Mouse (Mus musculus): ENCODE measurements around the gene Wnt6. TPM values are rescaled to one million over a fixed set of nuclear protein-coding genes. Genes with fewer than 3 reads are reported as not detected.

The Wnt6 gene
- polyA plus RNA-seq, 1 experiment from 2014 or later = 21.2 TPM

DNA sequence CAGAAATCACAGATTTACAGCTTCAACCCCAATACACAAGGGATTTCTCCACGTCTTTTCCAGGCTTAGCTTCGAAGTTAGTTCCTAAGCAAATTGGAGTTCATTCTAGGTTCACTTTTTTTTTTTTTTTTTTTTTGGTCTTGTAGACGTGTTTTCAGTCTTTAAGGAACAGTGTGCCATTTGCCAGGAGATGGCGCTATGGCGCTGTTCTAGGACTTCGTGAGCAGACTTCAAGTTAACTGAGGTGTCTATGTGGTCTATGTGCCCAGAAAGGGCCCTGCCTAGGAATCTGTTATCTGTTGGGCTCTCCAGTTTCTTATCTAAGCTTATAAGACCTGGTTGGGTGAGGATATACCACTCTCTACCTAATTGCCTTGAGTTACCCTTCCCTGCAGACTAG is 8.6 kb upstream of the Wnt6 start:
- H3K36me3 ChIP-seq (ENCODE audit: control insufficient read depth, insufficient read depth, low read length) = no peaks in the 10 kb centered on the region
- DNase-seq (ENCODE audit: low spot score) (peak; percentile 84), ATAC-seq (ENCODE audit: insufficient number of reproducible peaks, low FRiP score, low TSS enrichment, low read depth) (no peak)
- no peaks in the 10 kb centered on the region for H3K4me1 ChIP-seq (ENCODE audit: control insufficient read depth, insufficient read depth, low read length)
- WGBS = 5% methylated on average over 6 of the region's 6 CpGs
- H3K4me2 ChIP-seq (ENCODE audit: low read depth, severe bottlenecking) = no peak overlapping the region
- peaks cover under 1% of the 10 kb centered on the region; the same call in 1 of the 2 replicates for H3K27me3 ChIP-seq (ENCODE audit: control insufficient read depth, insufficient read depth, low read length)
- no peak overlapping the region for H3K9ac ChIP-seq (ENCODE audit: low read length)
- H3K27ac ChIP-seq (replicated peaks; ENCODE audit: low read depth, low read length) = no peak overlapping the region
- no peak overlapping the region for H3K4me3 ChIP-seq (ENCODE audit: low read depth, low read length)
- H3K9me3 ChIP-seq (ENCODE audit: control insufficient read depth, low read length) = no peaks in the 10 kb centered on the region

DNA sequence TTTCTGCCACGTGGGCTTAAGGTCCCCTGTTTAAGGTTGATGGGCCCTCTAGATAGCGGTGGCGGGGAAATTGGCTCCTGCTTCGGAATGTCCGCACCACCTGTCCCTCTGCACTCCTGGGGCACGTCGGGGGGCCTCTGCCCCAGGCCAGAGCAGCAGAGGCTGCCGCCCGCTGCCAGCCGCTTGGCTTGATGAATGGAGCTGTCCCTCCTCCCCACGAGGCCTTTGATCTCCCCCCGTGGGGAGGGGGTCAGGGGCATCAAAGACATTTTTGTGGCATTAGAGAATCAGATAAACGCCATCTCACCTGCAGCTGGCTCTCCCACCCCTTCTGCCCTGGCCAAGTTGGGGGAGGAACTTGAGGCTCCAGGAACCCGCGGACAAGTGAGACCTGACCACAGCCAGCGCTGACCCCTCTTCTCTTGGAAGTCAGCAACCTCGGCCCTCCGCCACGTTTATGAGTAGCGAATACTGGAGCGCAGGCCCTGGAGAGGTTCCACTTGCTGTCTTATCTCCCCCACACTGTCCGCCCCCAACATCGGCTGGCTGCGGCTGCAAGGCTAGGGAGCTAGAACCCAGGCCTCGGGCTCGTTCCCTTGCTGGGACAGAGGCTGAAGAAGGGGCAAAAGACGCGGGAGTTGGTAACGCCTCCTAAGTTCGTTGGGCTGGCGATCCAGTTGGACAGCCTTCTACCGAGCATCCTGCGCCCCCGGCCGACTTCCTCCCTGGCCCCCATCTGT is 795 bp upstream of the Wnt6 start:
- Histone ChIP-seq H3K27me3 (ENCODE audit: control insufficient read depth, insufficient read depth, low read length) (peaks cover 65% of the 10 kb centered on the region), H3K9me3 (ENCODE audit: control insufficient read depth, low read length) (no peaks in the 10 kb centered on the region), H3K4me2 (ENCODE audit: low read depth, severe bottlenecking) (peak overlapping the region; percentile 78), H3K4me3 (ENCODE audit: low read depth, low read length) (peak overlapping the region; percentile 36), H3K36me3 (ENCODE audit: control insufficient read depth, insufficient read depth, low read length) (no peaks in the 10 kb centered on the region), H3K27ac (replicated peaks; ENCODE audit: low read depth, low read length) (no peak overlapping the region), H3K4me1 (ENCODE audit: control insufficient read depth, insufficient read depth, low read length) (peaks cover 8% of the 10 kb centered on the region; the same call in 1 of the 2 replicates), H3K9ac (ENCODE audit: low read length) (no peak overlapping the region)
- ATAC-seq (ENCODE audit: insufficient number of reproducible peaks, low FRiP score, low TSS enrichment, low read depth) = peak; percentile 16; the same call in 1 of the 2 replicates
- WGBS = under 1% methylated on average over 35 of the region's 35 CpGs
- DNase-seq (ENCODE audit: low spot score) = peak; percentile 60

DNA sequence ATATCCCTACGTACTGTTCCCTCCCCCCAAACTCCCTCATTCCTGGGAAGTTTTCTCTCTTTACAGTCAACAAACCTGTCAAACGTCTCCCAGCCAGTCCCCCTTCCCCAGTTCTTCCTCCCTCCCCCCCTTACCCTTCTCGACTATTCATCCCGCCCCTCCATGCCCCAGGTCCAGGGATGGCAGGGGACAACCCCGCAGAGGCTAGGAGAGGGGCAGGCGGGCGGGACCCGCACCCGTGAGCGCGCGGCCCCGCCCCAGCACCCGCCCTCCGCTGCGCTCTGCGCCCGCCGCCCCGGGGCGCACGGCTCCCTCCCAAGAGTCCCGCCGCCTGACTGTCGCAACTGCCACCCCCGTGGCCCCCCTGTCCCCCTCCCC is 236 bp upstream of the Wnt6 start:
- DNase-seq (ENCODE audit: low spot score) (no peak), ATAC-seq (ENCODE audit: insufficient number of reproducible peaks, low FRiP score, low TSS enrichment, low read depth) (peak; percentile 52; the same call in 1 of the 2 replicates)
- Histone ChIP-seq H3K27me3 (ENCODE audit: control insufficient read depth, insufficient read depth, low read length) (peaks cover 65% of the 10 kb centered on the region), H3K36me3 (ENCODE audit: control insufficient read depth, insufficient read depth, low read length) (no peaks in the 10 kb centered on the region), H3K27ac (replicated peaks; ENCODE audit: low read depth, low read length) (no peak overlapping the region), H3K9me3 (ENCODE audit: control insufficient read depth, low read length) (no peaks in the 10 kb centered on the region), H3K9ac (ENCODE audit: low read length) (0 out of 2 replicates have a peak overlapping the region, but pooled peaks have one; percentile 4), H3K4me3 (ENCODE audit: low read depth, low read length) (peak overlapping the region; percentile 36), H3K4me2 (ENCODE audit: low read depth, severe bottlenecking) (peak overlapping the region; percentile 78), H3K4me1 (ENCODE audit: control insufficient read depth, insufficient read depth, low read length) (peaks cover 8% of the 10 kb centered on the region; the same call in 1 of the 2 replicates)
- 0% methylated on average over 9 of the region's 26 CpGs for WGBS

DNA sequence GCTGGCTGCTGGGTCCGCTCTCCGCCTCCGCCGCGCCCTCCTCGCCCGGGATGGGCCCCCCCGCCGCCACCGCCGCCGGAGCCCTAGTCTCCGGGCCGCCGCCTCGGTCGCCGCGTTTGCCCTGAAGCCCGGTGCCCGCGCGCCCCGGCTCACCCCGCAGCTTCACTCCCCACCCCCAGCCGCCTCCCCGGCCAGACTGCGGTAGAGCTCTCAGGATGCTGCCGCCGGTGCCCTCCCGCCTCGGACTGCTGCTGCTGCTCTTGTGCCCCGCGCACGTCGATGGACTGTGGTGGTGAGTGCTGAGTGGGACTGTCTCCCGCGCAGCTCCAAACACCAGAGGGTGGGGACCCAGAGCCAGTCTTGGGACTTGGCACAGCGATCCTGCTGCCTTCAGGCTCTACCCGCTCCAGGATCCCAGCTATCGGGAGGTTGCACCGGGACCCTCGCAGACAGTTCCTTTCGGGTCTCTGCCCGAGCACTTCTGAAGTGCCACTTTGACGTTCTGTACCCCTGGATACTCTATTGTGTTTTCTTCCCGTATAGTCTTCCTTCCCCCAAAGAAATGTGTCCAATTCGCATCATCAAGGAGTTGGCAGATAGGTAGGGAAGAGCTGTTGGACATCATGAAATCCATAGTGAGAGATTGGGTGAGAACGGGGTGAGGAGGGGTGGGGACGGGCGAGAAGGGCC is 384 bp downstream of the Wnt6 start:
- Histone ChIP-seq H3K4me2 (ENCODE audit: low read depth, severe bottlenecking) (peak overlapping the region; percentile 78), H3K27me3 (ENCODE audit: control insufficient read depth, insufficient read depth, low read length) (peaks cover 69% of the 10 kb centered on the region), H3K4me1 (ENCODE audit: control insufficient read depth, insufficient read depth, low read length) (peaks cover 8% of the 10 kb centered on the region; the same call in 1 of the 2 replicates), H3K9me3 (ENCODE audit: control insufficient read depth, low read length) (no peaks in the 10 kb centered on the region), H3K36me3 (ENCODE audit: control insufficient read depth, insufficient read depth, low read length) (no peaks in the 10 kb centered on the region), H3K27ac (replicated peaks; ENCODE audit: low read depth, low read length) (no peak overlapping the region), H3K9ac (ENCODE audit: low read length) (no peak overlapping the region), H3K4me3 (ENCODE audit: low read depth, low read length) (peak overlapping the region; percentile 36)
- ATAC-seq (ENCODE audit: insufficient number of reproducible peaks, low FRiP score, low TSS enrichment, low read depth) (no peak), DNase-seq (ENCODE audit: low spot score) (peak; percentile 58)
- WGBS = under 1% methylated on average over 45 of the region's 51 CpGs

DNA sequence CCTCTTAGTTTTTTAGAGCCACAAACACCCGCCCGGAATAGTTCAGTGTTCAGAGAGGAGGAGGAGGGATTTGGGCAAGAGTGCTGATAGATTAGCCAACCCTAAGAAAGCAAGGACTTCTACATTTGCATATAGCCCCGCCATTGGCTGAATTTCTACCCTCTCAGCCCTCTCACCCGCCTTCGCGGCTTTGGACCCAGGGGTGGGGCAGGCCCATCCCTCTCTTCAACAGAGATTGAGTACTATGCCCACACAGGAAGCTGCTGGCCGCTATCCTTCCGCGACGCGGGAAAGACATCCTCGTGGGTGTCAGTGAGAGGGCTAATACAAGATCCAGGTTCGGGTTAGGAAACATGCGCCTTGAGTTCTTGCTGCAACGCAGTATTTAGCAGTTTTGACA is 1.4 kb downstream of the Wnt6 start:
- H3K4me1 ChIP-seq (ENCODE audit: control insufficient read depth, insufficient read depth, low read length) = peaks cover 8% of the 10 kb centered on the region; the same call in 1 of the 2 replicates
- no peak overlapping the region for H3K27ac ChIP-seq (replicated peaks; ENCODE audit: low read depth, low read length)
- no peak overlapping the region for H3K4me3 ChIP-seq (ENCODE audit: low read depth, low read length)
- H3K9me3 ChIP-seq (ENCODE audit: control insufficient read depth, low read length) = no peaks in the 10 kb centered on the region
- peaks cover 68% of the 10 kb centered on the region for H3K27me3 ChIP-seq (ENCODE audit: control insufficient read depth, insufficient read depth, low read length)
- peak overlapping the region; percentile 29; the same call in 1 of the 2 replicates for H3K4me2 ChIP-seq (ENCODE audit: low read depth, severe bottlenecking)
- DNase-seq (ENCODE audit: low spot score) (peak; percentile 77), ATAC-seq (ENCODE audit: insufficient number of reproducible peaks, low FRiP score, low TSS enrichment, low read depth) (peak; percentile 66)
- no peaks in the 10 kb centered on the region for H3K36me3 ChIP-seq (ENCODE audit: control insufficient read depth, insufficient read depth, low read length)
- no peak overlapping the region for H3K9ac ChIP-seq (ENCODE audit: low read length)
- WGBS = under 1% methylated on average over 15 of the region's 15 CpGs

DNA sequence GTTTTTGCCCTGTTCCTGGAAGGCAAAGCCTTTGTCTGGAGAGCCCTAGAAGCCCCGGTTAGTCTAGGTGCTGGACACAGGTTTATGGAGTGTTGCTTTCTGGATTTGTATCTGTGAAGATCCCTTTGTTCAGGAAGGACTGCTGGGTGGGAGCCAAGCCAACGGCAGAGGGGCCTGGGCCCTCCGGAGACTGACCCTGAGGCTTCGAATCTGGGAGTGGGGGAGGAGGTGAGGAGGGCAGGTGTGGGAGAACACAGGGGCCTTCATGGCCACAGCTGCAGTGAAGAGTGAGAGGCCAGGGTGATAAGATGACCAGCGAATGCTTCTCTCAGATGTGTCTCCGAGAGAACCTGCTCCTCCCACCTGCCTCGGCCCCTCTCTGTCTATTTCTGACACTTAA is 2.4 kb downstream of the Wnt6 start:
- H3K9me3 ChIP-seq (ENCODE audit: control insufficient read depth, low read length) = no peaks in the 10 kb centered on the region
- H3K4me3 ChIP-seq (ENCODE audit: low read depth, low read length) = no peak overlapping the region
- H3K27ac ChIP-seq (replicated peaks; ENCODE audit: low read depth, low read length) = no peak overlapping the region
- no peak for ATAC-seq (ENCODE audit: insufficient number of reproducible peaks, low FRiP score, low TSS enrichment, low read depth)
- no peaks in the 10 kb centered on the region for H3K36me3 ChIP-seq (ENCODE audit: control insufficient read depth, insufficient read depth, low read length)
- DNase-seq (ENCODE audit: low spot score) = no peak
- no peak overlapping the region for H3K9ac ChIP-seq (ENCODE audit: low read length)
- WGBS = 9% methylated on average over 7 of the region's 7 CpGs
- H3K4me2 ChIP-seq (ENCODE audit: low read depth, severe bottlenecking) = peak overlapping the region; percentile 27
- H3K4me1 ChIP-seq (ENCODE audit: control insufficient read depth, insufficient read depth, low read length) = peaks cover 8% of the 10 kb centered on the region; the same call in 1 of the 2 replicates
- H3K27me3 ChIP-seq (ENCODE audit: control insufficient read depth, insufficient read depth, low read length) = peaks cover 62% of the 10 kb centered on the region

DNA sequence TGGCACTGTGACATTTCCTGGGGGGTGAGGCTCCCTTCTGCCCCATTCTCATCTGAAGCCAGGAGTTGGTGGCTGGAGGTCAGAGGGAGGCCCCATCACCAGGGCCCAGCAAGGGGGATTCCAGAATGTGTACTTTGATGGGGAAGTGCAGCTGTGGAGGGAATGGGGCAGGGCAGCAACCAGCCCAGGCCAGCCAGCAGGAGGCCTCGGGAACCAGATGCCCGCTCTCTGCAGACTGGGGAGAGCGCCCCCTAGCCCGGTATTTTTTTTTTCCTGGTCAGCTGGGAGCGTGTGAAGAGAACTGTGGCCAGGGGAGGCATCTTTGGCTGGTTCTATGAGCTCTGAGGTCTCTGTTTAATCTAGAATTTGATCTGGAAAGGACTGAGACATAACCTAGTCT is 4.1 kb downstream of the Wnt6 start:
- no peak overlapping the region for H3K4me3 ChIP-seq (ENCODE audit: low read depth, low read length)
- ATAC-seq (ENCODE audit: insufficient number of reproducible peaks, low FRiP score, low TSS enrichment, low read depth) (no peak), DNase-seq (ENCODE audit: low spot score) (peak; percentile 63)
- peak overlapping the region; percentile 17; the same call in 1 of the 2 replicates for H3K9ac ChIP-seq (ENCODE audit: low read length)
- no peaks in the 10 kb centered on the region for H3K36me3 ChIP-seq (ENCODE audit: control insufficient read depth, insufficient read depth, low read length)
- no peak overlapping the region for H3K27ac ChIP-seq (replicated peaks; ENCODE audit: low read depth, low read length)
- peaks cover 7% of the 10 kb centered on the region; the same call in 1 of the 2 replicates for H3K4me1 ChIP-seq (ENCODE audit: control insufficient read depth, insufficient read depth, low read length)
- peaks cover 56% of the 10 kb centered on the region for H3K27me3 ChIP-seq (ENCODE audit: control insufficient read depth, insufficient read depth, low read length)
- 9% methylated on average over 5 of the region's 5 CpGs for WGBS
- H3K4me2 ChIP-seq (ENCODE audit: low read depth, severe bottlenecking) = peak overlapping the region; percentile 5; the same call in 1 of the 2 replicates
- H3K9me3 ChIP-seq (ENCODE audit: control insufficient read depth, low read length) = no peaks in the 10 kb centered on the region

DNA sequence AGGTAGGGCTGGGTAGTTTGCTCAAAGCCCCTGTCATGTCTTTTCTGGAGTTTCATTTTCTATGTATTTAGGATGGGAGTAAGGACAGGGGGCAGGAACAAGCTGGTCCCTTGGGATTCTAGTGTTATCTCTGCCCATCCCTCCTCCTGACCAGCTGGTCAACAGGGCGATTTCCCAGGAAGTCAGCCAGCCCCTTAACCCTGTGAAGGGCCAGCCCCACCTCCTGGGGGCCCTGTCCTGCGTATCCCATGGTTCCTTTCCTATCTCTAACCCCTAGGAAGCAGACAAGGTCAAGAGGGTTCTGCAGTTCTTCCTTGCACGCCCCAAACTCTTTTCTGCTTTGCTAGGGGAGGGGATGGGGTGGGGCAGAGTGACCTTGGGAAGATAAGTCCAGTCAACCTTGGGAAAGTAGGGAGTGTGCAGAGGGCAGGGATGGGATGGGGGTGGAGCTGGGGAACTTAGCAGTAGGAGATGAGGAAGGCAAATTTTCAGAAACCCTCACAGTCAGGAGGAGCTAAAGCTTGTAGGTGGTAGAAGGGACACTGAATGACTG is 7.3 kb downstream of the Wnt6 start:
- WGBS = 33% methylated on average over 3 of the region's 3 CpGs
- no peak overlapping the region for H3K4me3 ChIP-seq (ENCODE audit: low read depth, low read length)

More for the DNA sequence above, 7.3 kb downstream of the Wnt6 start:
- Histone ChIP-seq H3K27ac (replicated peaks; ENCODE audit: low read depth, low read length) (no peak overlapping the region), H3K4me2 (ENCODE audit: low read depth, severe bottlenecking) (no peak overlapping the region), H3K4me1 (ENCODE audit: control insufficient read depth, insufficient read depth, low read length) (peaks cover 4% of the 10 kb centered on the region; the same call in 1 of the 2 replicates), H3K27me3 (ENCODE audit: control insufficient read depth, insufficient read depth, low read length) (peaks cover 59% of the 10 kb centered on the region), H3K9ac (ENCODE audit: low read length) (no peak overlapping the region), H3K36me3 (ENCODE audit: control insufficient read depth, insufficient read depth, low read length) (no peaks in the 10 kb centered on the region), H3K9me3 (ENCODE audit: control insufficient read depth, low read length) (no peaks in the 10 kb centered on the region)
- ATAC-seq (ENCODE audit: insufficient number of reproducible peaks, low FRiP score, low TSS enrichment, low read depth) (no peak), DNase-seq (ENCODE audit: low spot score) (no peak)
